Mouse (Mus musculus): ENCODE data around the gene Bckdha. TPM values are rescaled to one million over a fixed set of nuclear protein-coding genes. Genes with fewer than 3 reads are reported as not detected.

Gene Bckdha
- total RNA-seq, 1 experiment from 2014 or later = 255 TPM

DNA sequence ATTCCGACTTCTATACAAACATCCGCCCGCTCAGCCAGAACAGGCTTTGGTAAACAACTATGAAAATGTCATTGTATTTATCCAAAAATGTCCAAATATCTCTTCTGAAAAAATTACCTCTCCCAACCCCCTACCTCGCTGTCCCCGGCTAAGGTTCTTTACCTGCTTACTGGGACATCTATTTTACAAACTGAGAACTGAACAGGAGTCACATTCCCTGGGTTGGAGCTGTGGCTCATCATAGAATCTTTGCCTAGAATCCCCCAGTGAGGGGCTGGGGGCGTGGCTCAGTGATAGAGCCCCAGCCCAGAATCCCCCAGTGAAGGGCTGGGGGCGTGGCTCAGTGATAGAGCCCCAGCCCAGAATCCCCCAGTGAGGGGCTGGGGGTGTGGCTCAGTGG lies 47.3 kb downstream of the Bckdha start:
- DNase-seq = no peak

DNA sequence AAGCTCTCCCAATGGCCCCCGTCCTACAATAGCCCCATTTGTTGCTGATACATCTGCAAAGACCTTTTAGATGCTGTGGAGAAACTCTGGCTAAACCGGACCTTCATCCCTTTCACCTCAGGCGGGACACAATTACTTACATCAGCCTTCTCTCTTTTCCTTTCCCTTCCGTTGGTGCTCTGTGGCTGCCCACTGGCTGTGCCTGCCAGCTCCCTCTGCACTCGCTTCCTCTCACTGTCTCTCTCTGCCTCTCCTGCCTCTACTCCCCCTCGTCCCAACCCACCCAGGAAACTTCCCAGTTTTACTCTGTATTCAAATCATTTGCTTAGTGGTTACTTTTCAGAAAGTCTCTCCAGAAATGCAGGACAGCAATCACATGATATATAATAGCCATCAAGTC lies 48.7 kb downstream of the Bckdha start:
- DNase-seq = no peak

DNA sequence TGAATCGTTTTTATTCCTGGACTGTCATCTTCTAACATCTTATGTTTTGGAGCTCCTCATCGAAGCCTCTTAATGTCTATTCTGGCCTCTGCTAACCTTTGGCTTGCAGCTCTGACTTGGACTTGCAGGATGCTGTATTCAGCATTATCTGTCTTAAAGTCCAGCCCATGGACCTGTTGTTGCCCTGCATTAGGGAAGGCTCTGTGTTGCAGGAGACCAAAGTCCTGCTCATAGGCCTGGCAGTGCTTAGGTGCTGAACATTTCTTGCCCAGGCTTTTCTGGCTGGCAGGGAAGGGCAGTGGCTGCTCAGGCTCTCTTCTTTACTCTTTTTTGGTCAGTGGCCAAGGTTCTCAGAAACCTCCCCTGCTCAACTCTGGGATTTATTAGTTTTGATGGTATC lies 51.6 kb downstream of the Bckdha start:
- DNase-seq = no peak

DNA sequence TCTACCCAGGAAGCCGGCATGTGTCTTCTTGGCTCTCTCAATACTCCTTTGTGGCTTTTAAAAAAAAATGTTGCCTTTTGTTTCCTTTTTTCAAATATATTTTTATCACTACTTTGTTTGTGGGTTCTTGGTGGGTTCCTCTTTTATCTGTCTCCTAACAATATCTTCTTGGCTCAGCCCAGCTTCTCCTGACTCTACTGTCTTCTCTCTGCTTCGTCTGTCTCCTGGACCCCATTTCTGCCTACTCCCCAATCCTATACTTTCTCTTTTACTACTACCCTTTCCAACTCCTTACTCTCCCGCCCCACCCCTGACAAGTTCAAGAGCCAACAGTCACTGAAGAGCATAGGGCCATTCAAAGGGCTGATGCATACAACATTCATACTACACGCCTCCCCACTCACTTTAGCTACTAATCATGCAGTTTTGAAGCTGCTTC lies 52.1 kb downstream of the Bckdha start:
- no peak for DNase-seq

DNA sequence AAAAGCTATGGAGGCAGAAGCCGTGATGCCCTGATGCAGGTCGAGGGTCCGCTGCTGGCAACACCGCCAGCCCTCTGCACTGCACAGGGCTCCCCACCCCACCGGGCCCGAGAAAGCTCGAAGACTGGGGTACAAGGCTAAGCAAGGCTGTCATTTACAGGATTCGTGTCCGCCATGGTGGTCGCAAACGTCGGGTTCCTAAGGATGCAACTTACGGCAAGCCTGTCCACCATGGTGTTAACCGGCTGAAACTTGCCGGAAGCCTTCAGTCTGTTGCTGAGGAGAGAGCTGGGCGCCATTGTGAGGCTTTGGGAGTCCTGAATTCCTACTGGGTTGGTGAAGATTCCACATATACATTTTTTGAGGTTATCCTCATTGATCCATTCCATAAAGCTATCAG lies 57.4 kb downstream of the Bckdha start:
- DNase-seq = no peak

DNA sequence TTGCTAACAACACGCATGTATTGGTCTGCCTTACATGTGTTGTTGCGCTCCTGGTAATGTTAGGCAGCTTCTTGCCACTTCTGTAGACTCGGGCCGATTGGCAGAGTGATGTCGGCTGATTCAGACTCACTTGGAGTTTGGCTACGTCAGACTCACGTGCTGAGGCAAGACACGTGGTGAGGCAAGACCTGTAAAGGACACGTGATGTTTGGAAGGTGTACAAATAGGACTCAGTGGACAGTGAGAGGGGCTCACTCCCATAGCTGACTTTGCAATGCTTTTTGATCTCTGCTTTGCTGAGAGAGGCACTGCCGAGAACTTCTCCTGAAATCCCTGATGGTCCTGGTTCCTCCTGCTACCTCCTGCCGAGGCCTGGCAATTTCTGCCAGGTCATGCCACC lies 58.1 kb downstream of the Bckdha start:
- no peak for DNase-seq

DNA sequence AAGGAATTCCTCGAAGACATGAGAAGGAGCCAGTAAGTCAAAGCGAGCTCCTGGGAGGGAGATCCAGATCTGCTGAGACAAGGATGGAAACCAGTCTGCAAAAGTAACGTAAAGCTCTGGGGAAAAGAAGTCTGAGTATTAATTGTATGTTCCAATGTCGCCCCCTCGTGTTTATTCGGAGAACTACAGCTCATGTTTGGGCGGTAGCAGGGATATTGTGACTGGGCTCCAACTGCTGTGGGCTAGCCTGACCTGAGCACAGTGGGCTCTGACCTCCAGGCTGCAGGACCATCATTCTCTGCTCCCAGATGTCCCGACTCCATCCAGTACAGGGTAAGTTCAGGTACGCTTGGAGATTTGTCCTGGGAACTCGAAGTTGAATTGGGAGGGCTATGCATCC lies 59.1 kb downstream of the Bckdha start:
- DNase-seq = peak; percentile 77

DNA sequence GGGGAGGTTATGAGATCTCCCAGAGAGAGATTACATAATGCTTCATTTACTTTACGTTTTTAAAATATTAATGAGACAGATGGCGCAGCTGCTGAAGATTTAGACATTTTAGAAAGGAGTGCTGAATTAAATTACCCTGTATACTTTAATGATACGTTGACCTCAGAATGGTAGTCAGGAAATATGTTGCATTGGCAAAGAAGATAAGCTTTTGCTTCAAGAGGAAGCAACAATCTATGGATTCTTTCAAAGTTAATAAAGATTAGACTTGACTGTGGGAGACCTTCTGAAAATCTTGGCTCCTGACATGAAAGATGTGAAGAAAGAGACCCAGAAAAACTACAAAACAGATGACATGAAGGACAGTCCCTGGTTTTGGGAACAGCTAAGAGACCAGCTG lies 64.9 kb downstream of the Bckdha start:
- no peak for DNase-seq

DNA sequence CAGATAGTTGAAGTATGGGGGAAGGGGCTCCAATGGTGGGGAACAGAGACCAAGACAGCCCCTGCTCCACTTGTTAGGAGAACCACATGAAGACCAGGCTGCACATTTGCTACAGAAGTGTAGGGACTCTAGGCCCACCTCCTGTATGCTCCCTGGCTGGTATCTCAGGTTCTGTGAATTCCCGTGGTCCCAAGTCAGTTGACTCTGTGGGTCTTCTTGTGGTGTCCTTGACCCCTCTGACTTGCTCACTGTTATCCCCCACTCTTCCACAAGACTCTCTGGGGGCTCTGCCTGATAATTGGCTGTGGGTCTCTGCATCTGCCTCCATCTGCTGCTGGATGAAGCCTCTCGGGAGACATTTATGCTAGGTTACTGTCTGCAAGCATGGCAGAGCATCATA lies 67.6 kb downstream of the Bckdha start:
- DNase-seq = no peak

DNA sequence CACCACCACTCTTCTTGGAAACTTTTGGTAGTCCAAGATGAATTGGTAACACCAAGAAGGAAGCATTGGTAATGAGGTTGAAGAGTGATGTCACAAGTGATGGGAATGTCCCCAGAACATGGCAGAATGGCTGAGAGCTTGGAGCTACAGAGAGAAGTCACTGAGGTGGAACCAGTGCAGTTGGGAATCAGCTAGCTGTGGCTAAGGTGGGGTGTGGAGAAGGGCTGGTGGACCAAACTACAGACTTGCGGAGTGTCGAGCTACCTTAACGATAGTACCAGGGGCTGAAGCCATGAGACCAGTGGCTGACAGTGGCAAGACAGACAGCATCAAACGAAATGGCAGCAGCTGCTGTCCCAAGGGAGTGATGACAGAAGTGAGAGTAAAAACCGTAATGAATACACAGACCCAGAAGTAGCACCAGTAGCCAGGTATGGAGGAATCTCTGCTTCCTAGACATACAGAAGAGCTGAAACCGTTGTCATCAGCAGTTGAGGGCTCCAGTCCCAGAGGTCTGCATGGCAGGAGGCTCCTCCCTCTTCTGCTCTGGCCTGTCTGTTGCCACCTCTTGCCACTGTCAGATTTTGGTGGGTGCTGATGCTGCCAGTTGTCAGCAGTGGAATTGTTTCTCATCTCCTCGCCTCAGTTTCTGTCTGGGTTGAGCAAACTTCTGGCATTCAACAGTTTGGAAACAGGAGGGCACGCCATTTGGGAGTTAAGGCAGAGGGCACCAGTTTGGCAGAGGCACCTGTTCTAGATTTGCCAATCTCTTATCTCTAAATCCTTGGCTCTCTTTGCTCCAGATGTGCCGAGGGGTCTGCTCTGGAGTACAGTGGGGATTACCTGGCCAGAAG lies 73.2 kb downstream of the Bckdha start:
- no peak for DNase-seq

DNA sequence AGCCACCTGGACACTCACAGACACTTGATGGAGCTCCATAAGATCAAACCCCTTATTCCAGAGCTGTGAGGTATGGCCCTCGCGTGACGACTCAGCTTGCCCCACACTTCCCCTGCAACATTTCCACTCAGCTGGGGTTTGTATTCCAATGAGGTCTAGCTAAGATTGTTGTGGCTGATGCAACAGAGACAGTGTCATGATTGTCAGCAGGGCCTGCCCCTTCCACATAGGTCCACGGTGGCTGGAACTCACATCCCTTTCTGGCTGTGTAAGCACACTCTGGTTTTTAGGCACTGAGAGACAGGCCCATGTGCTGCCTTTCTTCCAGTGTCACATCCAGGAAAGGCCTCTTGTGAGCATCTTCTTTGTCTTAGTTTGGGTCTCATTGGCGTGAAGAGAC lies 74.1 kb downstream of the Bckdha start:
- DNase-seq = no peak

DNA sequence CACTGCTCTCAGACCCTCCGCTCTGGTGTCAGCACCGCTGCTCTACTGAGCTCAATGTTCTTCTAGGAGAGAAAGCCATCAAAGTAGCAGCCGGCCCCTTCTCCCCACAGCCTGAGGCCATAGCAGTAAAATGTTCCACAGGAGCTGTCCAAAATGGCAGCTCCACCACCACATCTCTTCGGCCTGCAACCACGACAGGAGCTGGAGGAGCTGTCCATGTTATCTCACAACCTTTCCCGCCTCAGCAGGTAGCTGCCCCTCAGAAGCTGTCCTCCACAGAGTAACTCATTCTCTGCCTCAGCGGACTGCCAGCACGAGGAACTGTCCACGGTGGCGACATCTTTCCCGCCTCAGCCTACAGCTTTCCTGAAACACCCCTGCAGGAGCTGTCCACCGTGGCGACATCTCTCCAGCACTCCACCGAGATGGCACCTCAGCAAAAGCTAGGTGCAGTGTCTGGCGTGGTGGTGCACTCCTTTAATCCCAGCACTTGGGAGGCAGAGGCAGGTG lies 76.4 kb downstream of the Bckdha start:
- no peak for DNase-seq

Other genes with a start within 250 kb of the Bckdha start
- 0.53 TPM in 1 of 2 replicates, not detected in the other for gene Cxcl17, start 246.1 kb downstream of the Bckdha start, total RNA-seq (2021)
- gene Ceacam1, start 181.4 kb downstream of the Bckdha start, total RNA-seq (2021) = 16.1 and 21.2 TPM in 2 replicates
- gene Ceacam2, start 119.1 kb downstream of the Bckdha start, total RNA-seq (2021) = 1.8 and 5.6 TPM in 2 replicates
- not detected in 2 replicates for gene Erich4, start 43.1 kb downstream of the Bckdha start, total RNA-seq (2021)
- gene Dmac2, start 39.6 kb downstream of the Bckdha start, total RNA-seq (2021) = 37.4 and 43.7 TPM in 2 replicates
- 3.6 and 6.2 TPM in 2 replicates for gene B3gnt8, start 32.3 kb downstream of the Bckdha start, total RNA-seq (2021)
- gene Exosc5, start 183 bp upstream of the Bckdha start, total RNA-seq (2021) = 43.3 and 53.2 TPM in 2 replicates
- gene Tmem91, start 16.2 kb upstream of the Bckdha start, total RNA-seq (2021) = 0.78 and 0.86 TPM in 2 replicates
- 17.8 TPM in 2 replicates for gene B9d2, start 21.8 kb upstream of the Bckdha start, total RNA-seq (2021)
- 52.7 and 68.0 TPM in 2 replicates for gene Tgfb1, start 28.0 kb upstream of the Bckdha start, total RNA-seq (2021)
- 43.8 and 45.0 TPM in 2 replicates for gene Ccdc97, start 60.1 kb upstream of the Bckdha start, total RNA-seq (2021)
- 119 and 130 TPM in 2 replicates for gene Hnrnpul1, start 95.8 kb upstream of the Bckdha start, total RNA-seq (2021)
- 44.8 and 57.9 TPM in 2 replicates for gene Axl, start 129.7 kb upstream of the Bckdha start, total RNA-seq (2021)
- 2.9 and 3.3 TPM in 2 replicates for gene Cyp2s1, start 157.9 kb upstream of the Bckdha start, total RNA-seq (2021)
- 13.5 and 55.9 TPM in 2 replicates for gene Cyp2b10, start 238.6 kb upstream of the Bckdha start, total RNA-seq (2021)

All from adrenal gland, postnatal 14 days (tissue).